Mouse (Mus musculus): ENCODE results near the gene B9d2. TPM values are rescaled to one million over a fixed set of nuclear protein-coding genes. Genes with fewer than 3 reads are reported as not detected.

B9d2 gene
- total and polyA plus RNA-seq, 2 experiments = 4.2 to 21.0 TPM

- Histone ChIP-seq H3K36me3 (ENCODE audit: control insufficient read depth, insufficient read depth, low read length) (no peaks in the 10 kb centered on the region), H3K27ac (replicated peaks; ENCODE audit: insufficient read depth, low read depth, low read length) (peak overlapping the region; percentile 71)
- DNase-seq (ENCODE audit: extremely low read depth, low read depth, low spot score) = no peak
Measured at GRCm38 (mm10) chr7:25707581-25708292, 27.2 kb downstream of the B9d2 start.

GRCm38 (mm10) chr7:25709961-25710360, 29.4 kb downstream of the B9d2 start:
- no peak for TF ChIP-seq CTCF (IDR thresholded peaks at IDR 0.05; ENCODE audit: low read depth, low read length)
- no peak for TF ChIP-seq POLR2A (IDR thresholded peaks at IDR 0.05; ENCODE audit: extremely low read depth, insufficient read depth, low read length)
- peaks cover 4% of the 10 kb centered on the region; the same call in 1 of the 2 replicates for H3K36me3 ChIP-seq (ENCODE audit: control insufficient read depth, insufficient read depth, low read length)
- no peak overlapping the region for H3K4me3 ChIP-seq (ENCODE audit: insufficient read depth, low read depth, low read length)
- DNase-seq (ENCODE audit: extremely low read depth, low read depth, low spot score) = no peak
- WGBS = 18% methylated on average over 12 of the region's 12 CpGs
- H3K79me2 ChIP-seq (ENCODE audit: control insufficient read depth, insufficient read depth, low read length) = no peaks in the 10 kb centered on the region
- H3K27ac ChIP-seq (replicated peaks; ENCODE audit: insufficient read depth, low read depth, low read length) = no peak overlapping the region
- H3K27me3 ChIP-seq (ENCODE audit: control insufficient read depth, insufficient read depth, low read length) = no peaks in the 10 kb centered on the region
- peaks cover 4% of the 10 kb centered on the region for H3K4me1 ChIP-seq (ENCODE audit: control insufficient read depth, insufficient read depth, low read length)
- 0 out of 2 replicates have a peak overlapping the region, but pooled peaks have one; percentile 19 for H3K9ac ChIP-seq (ENCODE audit: low read depth, low read length)

More at GRCm38 (mm10) chr7:25707581-25708292, 27.2 kb downstream of the B9d2 start:
- no peaks in the 10 kb centered on the region for H3K79me2 ChIP-seq (ENCODE audit: control insufficient read depth, insufficient read depth, low read length)
- no peaks in the 10 kb centered on the region for H3K27me3 ChIP-seq (ENCODE audit: control insufficient read depth, insufficient read depth, low read length)
- peaks cover 12% of the 10 kb centered on the region for H3K4me1 ChIP-seq (ENCODE audit: control insufficient read depth, insufficient read depth, low read length)
- TF ChIP-seq CTCF (IDR thresholded peaks at IDR 0.05; ENCODE audit: low read depth, low read length) = no peak
- no peak for TF ChIP-seq POLR2A (IDR thresholded peaks at IDR 0.05; ENCODE audit: extremely low read depth, insufficient read depth, low read length)
- WGBS = 56% methylated on average over 15 of the region's 15 CpGs
- H3K9ac ChIP-seq (ENCODE audit: low read depth, low read length) = peak overlapping the region; percentile 16; the same call in 1 of the 2 replicates
- peak overlapping the region; percentile 19; the same call in 1 of the 2 replicates for H3K4me3 ChIP-seq (ENCODE audit: insufficient read depth, low read depth, low read length)

DNA sequence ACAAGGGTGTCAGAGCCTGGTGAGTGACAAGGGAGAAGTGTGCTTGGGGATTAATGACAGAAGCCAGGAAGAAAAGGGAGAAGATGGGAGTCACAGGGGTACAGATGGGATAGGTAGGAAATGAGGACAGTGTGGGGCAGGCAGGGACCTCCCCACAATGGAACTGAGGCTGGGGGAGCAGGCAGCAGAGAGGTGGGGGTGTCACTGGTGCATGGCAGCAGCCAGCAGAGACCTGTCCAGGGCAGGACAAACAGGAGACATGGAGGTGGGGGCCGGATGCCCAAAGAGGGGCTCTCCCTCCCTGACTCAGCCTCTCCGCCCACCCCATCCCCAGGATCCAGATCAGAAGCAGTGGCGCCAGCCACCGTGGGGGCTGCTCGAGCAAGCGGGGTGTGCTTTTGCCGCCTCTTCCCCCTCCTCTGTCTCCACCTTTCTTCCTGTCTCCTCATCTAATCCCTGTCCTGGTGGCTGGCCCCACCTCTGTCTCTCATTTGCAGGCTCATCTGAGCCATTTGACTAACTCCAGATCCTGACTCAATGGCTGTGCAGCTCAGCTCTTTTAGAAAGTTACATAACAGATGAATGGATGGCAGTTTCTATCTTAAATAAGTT, 30.0 kb downstream of the B9d2 start:
- Histone ChIP-seq H3K4me1 (ENCODE audit: control insufficient read depth, insufficient read depth, low read length) (peaks cover 4% of the 10 kb centered on the region), H3K36me3 (ENCODE audit: control insufficient read depth, insufficient read depth, low read length) (peaks cover 6% of the 10 kb centered on the region; the same call in 1 of the 2 replicates), H3K27ac (replicated peaks; ENCODE audit: insufficient read depth, low read depth, low read length) (no peak overlapping the region), H3K27me3 (ENCODE audit: control insufficient read depth, insufficient read depth, low read length) (no peaks in the 10 kb centered on the region), H3K9ac (ENCODE audit: low read depth, low read length) (no peak overlapping the region), H3K79me2 (ENCODE audit: control insufficient read depth, insufficient read depth, low read length) (no peaks in the 10 kb centered on the region), H3K4me3 (ENCODE audit: insufficient read depth, low read depth, low read length) (no peak overlapping the region)
- 43% methylated on average over 7 of the region's 7 CpGs for WGBS
- TF ChIP-seq CTCF (IDR thresholded peaks at IDR 0.05; ENCODE audit: low read depth, low read length) = no peak
- TF ChIP-seq POLR2A (IDR thresholded peaks at IDR 0.05; ENCODE audit: extremely low read depth, insufficient read depth, low read length) = no peak
- no peak for DNase-seq (ENCODE audit: extremely low read depth, low read depth, low spot score)

- Histone ChIP-seq H3K27ac (replicated peaks; ENCODE audit: insufficient read depth, low read depth, low read length) (no peak overlapping the region), H3K36me3 (ENCODE audit: control insufficient read depth, insufficient read depth, low read length) (peaks cover 6% of the 10 kb centered on the region; the same call in 1 of the 2 replicates), H3K4me3 (ENCODE audit: insufficient read depth, low read depth, low read length) (no peak overlapping the region), H3K4me1 (ENCODE audit: control insufficient read depth, insufficient read depth, low read length) (peaks cover under 1% of the 10 kb centered on the region), H3K9ac (ENCODE audit: low read depth, low read length) (no peak overlapping the region), H3K79me2 (ENCODE audit: control insufficient read depth, insufficient read depth, low read length) (no peaks in the 10 kb centered on the region), H3K27me3 (ENCODE audit: control insufficient read depth, insufficient read depth, low read length) (no peaks in the 10 kb centered on the region)
- 84% methylated on average over 5 of the region's 5 CpGs for WGBS
- DNase-seq (ENCODE audit: extremely low read depth, low read depth, low spot score) = no peak
- TF ChIP-seq POLR2A (IDR thresholded peaks at IDR 0.05; ENCODE audit: extremely low read depth, insufficient read depth, low read length) = no peak
- no peak for TF ChIP-seq CTCF (IDR thresholded peaks at IDR 0.05; ENCODE audit: low read depth, low read length)
Measured at GRCm38 (mm10) chr7:25711165-25711564, 30.6 kb downstream of the B9d2 start.

DNA sequence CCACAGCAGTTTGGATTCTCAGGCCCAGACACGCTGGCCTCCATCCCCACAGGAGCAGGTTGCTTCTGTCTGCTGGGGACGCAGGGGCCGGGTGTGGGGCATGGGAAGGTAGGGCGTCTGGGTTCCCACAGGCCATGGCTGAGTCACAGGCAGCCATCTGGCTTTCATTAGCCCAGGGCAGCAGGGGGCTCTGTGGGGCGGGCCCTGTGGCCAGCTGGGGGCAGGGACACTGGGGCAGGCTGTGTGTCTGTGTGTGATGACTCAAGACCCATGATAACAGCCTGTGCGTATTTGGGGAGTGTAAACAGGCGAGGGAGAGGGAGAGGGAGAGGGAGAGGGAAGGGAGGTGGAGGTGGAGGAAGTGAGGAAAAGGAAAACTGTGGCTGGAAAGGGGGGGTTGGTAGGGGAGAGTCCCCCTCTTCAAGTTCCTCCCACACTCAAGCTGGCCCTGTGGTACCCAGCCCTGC, 31.2 kb downstream of the B9d2 start:
- no peak for DNase-seq (ENCODE audit: extremely low read depth, low read depth, low spot score)
- WGBS = 52% methylated on average over 7 of the region's 7 CpGs
- no peaks in the 10 kb centered on the region; the same call in none of the 2 replicates for H3K4me1 ChIP-seq (ENCODE audit: control insufficient read depth, insufficient read depth, low read length)

More for the DNA sequence above, 31.2 kb downstream of the B9d2 start:
- peaks cover 6% of the 10 kb centered on the region; the same call in 1 of the 2 replicates for H3K36me3 ChIP-seq (ENCODE audit: control insufficient read depth, insufficient read depth, low read length)
- no peak overlapping the region for H3K9ac ChIP-seq (ENCODE audit: low read depth, low read length)
- no peak for TF ChIP-seq POLR2A (IDR thresholded peaks at IDR 0.05; ENCODE audit: extremely low read depth, insufficient read depth, low read length)
- TF ChIP-seq CTCF (IDR thresholded peaks at IDR 0.05; ENCODE audit: low read depth, low read length) = no peak
- no peaks in the 10 kb centered on the region for H3K79me2 ChIP-seq (ENCODE audit: control insufficient read depth, insufficient read depth, low read length)
- no peak overlapping the region for H3K27ac ChIP-seq (replicated peaks; ENCODE audit: insufficient read depth, low read depth, low read length)
- H3K4me3 ChIP-seq (ENCODE audit: insufficient read depth, low read depth, low read length) = no peak overlapping the region
- H3K27me3 ChIP-seq (ENCODE audit: control insufficient read depth, insufficient read depth, low read length) = no peaks in the 10 kb centered on the region
